Mouse (Mus musculus) erythroblast, embryonic 14.5 days (primary cell): ENCODE data around the gene Hspb8.

Experiments used
- GATA1 ChIP-seq: IDR thresholded peaks from 2 replicates; pipeline ENCODE4 v1.6.1; 2012; ENCODE audit warnings: low read length, inconsistent platforms, mixed read lengths
- TAL1 ChIP-seq: IDR thresholded peaks from 3 replicates; pipeline ENCODE4 v1.6.1; 2012; ENCODE audit warnings: low read length, inconsistent platforms, mixed read lengths

GRCm38 (mm10) chr5:116445634-116446367, 23.1 kb upstream of the Hspb8 start:
- no peak for TF ChIP-seq GATA1
- TF ChIP-seq TAL1 = no peak
